8 mouse cellular contexts compared by ENCODE assay signal in genomic region chr1:74284543-74285160, GRCm38 (mm10). TPM values are rescaled to one million over a fixed set of nuclear protein-coding genes. Genes with fewer than 3 reads are reported as not detected.
DNase-seq lines count a peak whose midpoint lies in the region; ATAC-seq lines count a peak whose summit lies in the region.

Gene Aamp, minus strand, starts transcription at chr1:74284738.
Gene Pnkd, plus strand, starts transcription at chr1:74284930.

- H3K4me2 ChIP-seq in hindbrain, embryonic 14.5 days (replicated peaks) = peak within 1 kb of the TSS; percentile 82

- H3K27me3 ChIP-seq in hindbrain, embryonic 14.5 days (ENCODE audit: control insufficient read depth, insufficient read depth, low read length) = no peaks in the 10 kb centered on the region

- H3K9me3 ChIP-seq in hindbrain, embryonic 14.5 days (ENCODE audit: control insufficient read depth, low read length) = no peaks in the 10 kb centered on the region

- peak; percentile 100 for DNase-seq in R1 (ENCODE audit: low read depth, low spot score)
- DNase-seq in cerebellum, postnatal 25 days = peak; percentile 99
- DNase-seq in frontal cortex, postnatal 25 days (ENCODE audit: low spot score in 2 of 2) = peak; percentile 95 to 99
- peak; percentile 99 for DNase-seq in hindbrain, embryonic 14.5 days (ENCODE audit: low spot score)
- peak; percentile 100 for DNase-seq in layer of hippocampus, postnatal 36 days
- DNase-seq in lung, postnatal 36 days = peak; percentile 100
- peak; percentile 100 for DNase-seq in retina, postnatal 1 day
- peak; percentile 99 to 100 for DNase-seq in urinary bladder, adult 18-20 months (ENCODE audit: low spot score in 2 of 2)

- WGBS in hindbrain, embryonic 14.5 days = under 1% methylated on average over 56 of the region's 56 CpGs

- H3K4me1 ChIP-seq in hindbrain, embryonic 14.5 days (replicated peaks; ENCODE audit: control insufficient read depth, insufficient read depth, low read length) = peaks cover 12% of the 10 kb centered on the region; the same call in 1 of the 2 replicates

- peak within 1 kb of the TSS; percentile 89 for H3K4me3 ChIP-seq in hindbrain, embryonic 14.5 days (replicated peaks; ENCODE audit: low read length)

- ATAC-seq in hindbrain, embryonic 14.5 days (ENCODE audit: low FRiP score) = peak; percentile 98

- H3K27ac ChIP-seq in hindbrain, embryonic 14.5 days = peak within 1 kb of the TSS; percentile 82

- H3K36me3 ChIP-seq in hindbrain, embryonic 14.5 days (replicated peaks; ENCODE audit: control insufficient read depth, insufficient read depth) = peaks cover 43% of the 10 kb centered on the region

- peak within 1 kb of the TSS; percentile 87 for H3K9ac ChIP-seq in hindbrain, embryonic 14.5 days

RNA-seq across cellular contexts. Expression of gene Aamp, which starts in this region (rescaled TPM):
- 188 and 201 TPM in 2 replicates for polyA plus RNA-seq in hindbrain, embryonic 14.5 days (2014; fragmentation: Nextera tagmentation; extraction: Ambion mirVana)
- 100 to 1,000 TPM; 148 to 159 TPM for total RNA-seq in layer of hippocampus, postnatal 36 days (2021)

RNA-seq across cellular contexts. Expression of gene Pnkd, which starts in this region (rescaled TPM):
- polyA plus RNA-seq in hindbrain, embryonic 14.5 days (2014; fragmentation: Nextera tagmentation; extraction: Ambion mirVana) = 146 and 149 TPM in 2 replicates
- 100 to 1,000 TPM; 168 to 188 TPM for total RNA-seq in layer of hippocampus, postnatal 36 days (2021)

Comparison
In these comparisons a context has a peak if more than half of its experiments do, and no peak if none do; other contexts are left out.
1. Peak in every context shown above with its lines: DNase-seq, ATAC-seq, H3K4me3 ChIP-seq and H3K27ac ChIP-seq.